Mouse (Mus musculus) induced T-regulatory cell, adult 2 months (primary cell): Measurements from ENCODE around the gene Vps37c.

Experiments
- DNase-seq: peaks from one replicate; pipeline ENCODE4 v3.0.0-alpha.2; 2012; ENCODE audit warnings: low read depth

Vps37c gene

GRCm38 (mm10) chr19:10689470-10690166, 1.1 kb downstream of the Vps37c start:
- no peak for DNase-seq

- DNase-seq = no peak
Observed at GRCm38 (mm10) chr19:10690336-10690735, 1.8 kb downstream of the Vps37c start.

- DNase-seq = no peak
Observed at GRCm38 (mm10) chr19:10691121-10691520, 2.6 kb downstream of the Vps37c start.

GRCm38 (mm10) chr19:10691660-10692059, 3.1 kb downstream of the Vps37c start:
- no peak for DNase-seq

GRCm38 (mm10) chr19:10692361-10692760, 3.8 kb downstream of the Vps37c start:
- no peak for DNase-seq

- no peak for DNase-seq
Observed at GRCm38 (mm10) chr19:10693926-10694682, 5.6 kb downstream of the Vps37c start.

GRCm38 (mm10) chr19:10695801-10696200, 7.3 kb downstream of the Vps37c start:
- DNase-seq = no peak

GRCm38 (mm10) chr19:10698131-10698991, 9.8 kb downstream of the Vps37c start:
- DNase-seq = peak; percentile 57

GRCm38 (mm10) chr19:10699851-10700250, 11.3 kb downstream of the Vps37c start:
- no peak for DNase-seq

- DNase-seq = no peak
Observed at GRCm38 (mm10) chr19:10701013-10701726, 12.6 kb downstream of the Vps37c start.

GRCm38 (mm10) chr19:10702125-10702524, 13.6 kb downstream of the Vps37c start:
- no peak for DNase-seq

GRCm38 (mm10) chr19:10703470-10703869, 14.9 kb downstream of the Vps37c start:
- DNase-seq = no peak

GRCm38 (mm10) chr19:10707087-10707875, 18.7 kb downstream of the Vps37c start:
- DNase-seq = no peak

GRCm38 (mm10) chr19:10707881-10708280, 19.3 kb downstream of the Vps37c start:
- no peak for DNase-seq

GRCm38 (mm10) chr19:10708900-10709299, 20.4 kb downstream of the Vps37c start:
- no peak for DNase-seq

GRCm38 (mm10) chr19:10709360-10710087, 21.0 kb downstream of the Vps37c start:
- peak; percentile 86 for DNase-seq

GRCm38 (mm10) chr19:10710088-10710511, 21.6 kb downstream of the Vps37c start:
- peak; percentile 82 for DNase-seq

GRCm38 (mm10) chr19:10710751-10711150, 22.2 kb downstream of the Vps37c start:
- no peak for DNase-seq

- peak; percentile 16 for DNase-seq
Observed at GRCm38 (mm10) chr19:10712194-10712593, 23.7 kb downstream of the Vps37c start.

- peak; percentile 17 for DNase-seq
Observed at GRCm38 (mm10) chr19:10712646-10713045, 24.1 kb downstream of the Vps37c start.
